8 mouse cellular contexts compared by ENCODE assay signal in genomic region chr6:29735336-29735688, GRCm38 (mm10). TPM values are rescaled to one million over a fixed set of nuclear protein-coding genes. Genes with fewer than 3 reads are reported as not detected.
A peak's percentile ranks its signal among the peaks of the same experiment; 100 is the strongest.
DNase-seq lines count a peak whose midpoint lies in the region; ATAC-seq and TF ChIP-seq lines count a peak whose summit lies in the region.

Gene Smo (plus strand): TSS chr6:29735503.

- WGBS in limb, embryonic 11.5 days = 0% methylated on average over 26 of the region's 30 CpGs
- 0% methylated on average over 23 of the region's 30 CpGs for WGBS in midbrain, embryonic 12.5 days

- intact Hi-C loops in gastrocnemius, postnatal 36 days (cut with DNase I) = no loop called here

- DNase-seq in frontal cortex, postnatal 25 days (ENCODE audit: low spot score in 2 of 2) = no peak
- peak; percentile 53 to 56 for DNase-seq in gastrocnemius, postnatal 36 days
- DNase-seq in induced T-regulatory cell, adult 2 months (ENCODE audit: low read depth) = peak; percentile 49
- peak; percentile 95 for DNase-seq in limb, embryonic 11.5 days (ENCODE audit: low spot score)
- DNase-seq in thymus, adult 18-20 months = peak; percentile 64 to 71

- H3K36me3 ChIP-seq in limb, embryonic 11.5 days (ENCODE audit: control insufficient read depth, insufficient read depth, low read length) = peaks cover 6% of the 10 kb centered on the region; the same call in 1 of the 2 replicates
- peaks cover 11% of the 10 kb centered on the region for H3K36me3 ChIP-seq in midbrain, embryonic 12.5 days

- H3K4me1 ChIP-seq in cortical plate, adult 2 months (ENCODE audit: control insufficient read depth, insufficient read depth, low read length) = no peaks in the 10 kb centered on the region
- peaks cover 10% of the 10 kb centered on the region for H3K4me1 ChIP-seq in limb, embryonic 11.5 days (ENCODE audit: control insufficient read depth, insufficient read depth, low read length)
- peaks cover 18% of the 10 kb centered on the region for H3K4me1 ChIP-seq in midbrain, embryonic 12.5 days

- H3K27ac ChIP-seq in cortical plate, adult 2 months (ENCODE audit: insufficient read depth, low read length) = no peak within 1 kb of the TSS
- H3K27ac ChIP-seq in limb, embryonic 11.5 days (replicated peaks; ENCODE audit: low read depth, low read length) = peak within 1 kb of the TSS; percentile 98
- H3K27ac ChIP-seq in midbrain, embryonic 12.5 days (replicated peaks) = peak within 1 kb of the TSS; percentile 90

- no peak for TF ChIP-seq POLR2A in cortical plate, adult 2 months (IDR thresholded peaks at IDR 0.05; ENCODE audit: extremely low read depth, insufficient read depth, low read length)

- H3K27me3 ChIP-seq in limb, embryonic 11.5 days (ENCODE audit: control insufficient read depth, insufficient read depth, low read length) = no peaks in the 10 kb centered on the region
- no peaks in the 10 kb centered on the region for H3K27me3 ChIP-seq in midbrain, embryonic 12.5 days

- peak within 1 kb of the TSS; percentile 87 for H3K4me2 ChIP-seq in limb, embryonic 11.5 days (ENCODE audit: low read depth, severe bottlenecking)
- H3K4me2 ChIP-seq in midbrain, embryonic 12.5 days (replicated peaks) = peak within 1 kb of the TSS; percentile 67

- peak within 1 kb of the TSS; percentile 43 for H3K4me3 ChIP-seq in cortical plate, adult 2 months (ENCODE audit: insufficient read depth, low read length)
- H3K4me3 ChIP-seq in limb, embryonic 11.5 days (ENCODE audit: low read depth, low read length) = peak within 1 kb of the TSS; percentile 98
- H3K4me3 ChIP-seq in midbrain, embryonic 12.5 days = peak within 1 kb of the TSS; percentile 63

- H3K9ac ChIP-seq in limb, embryonic 11.5 days (ENCODE audit: low read length) = peak within 1 kb of the TSS; percentile 100
- peak within 1 kb of the TSS; percentile 91 for H3K9ac ChIP-seq in midbrain, embryonic 12.5 days (replicated peaks)

- peak; percentile 74 for ATAC-seq in frontal cortex, adult (ENCODE audit: low TSS enrichment)
- ATAC-seq in limb, embryonic 11.5 days (ENCODE audit: insufficient number of reproducible peaks, low FRiP score, low TSS enrichment, low read depth) = peak; percentile 97
- peak; percentile 97 for ATAC-seq in midbrain, embryonic 12.5 days (ENCODE audit: low FRiP score, low read depth)

- H3K9me3 ChIP-seq in limb, embryonic 11.5 days (ENCODE audit: control insufficient read depth, low read length) = no peaks in the 10 kb centered on the region
- no peaks in the 10 kb centered on the region for H3K9me3 ChIP-seq in midbrain, embryonic 12.5 days

- TF ChIP-seq CTCF in cortical plate, adult 2 months (IDR thresholded peaks at IDR 0.05; ENCODE audit: extremely low read depth, insufficient read depth, low read length) = no peak

RNA-seq across cellular contexts. Expression of gene Smo, which starts in this region (rescaled TPM):
- 8.3 and 9.6 TPM in 2 replicates for polyA plus RNA-seq in cortical plate, adult 2 months (2012; rRNA removed)
- total RNA-seq in gastrocnemius, postnatal 36 days (2021) = 1 to 10 TPM; 4.4 to 4.5 TPM
- 67.5 and 78.9 TPM in 2 replicates for polyA plus RNA-seq in limb, embryonic 11.5 days (2014; fragmentation: Nextera tagmentation; extraction: Ambion mirVana)
- 46.3 and 48.8 TPM in 2 replicates for polyA plus RNA-seq in midbrain, embryonic 12.5 days (2016; fragmentation: Nextera tagmentation; extraction: Ambion mirVana)

Comparison
In these comparisons a context has a peak if more than half of its experiments do, and no peak if none do; other contexts are left out.
1. DNase-seq: peak in gastrocnemius, postnatal 36 days (2 of 2), induced T-regulatory cell, adult 2 months (single experiment), limb, embryonic 11.5 days (single experiment) and thymus, adult 18-20 months (2 of 2); none in frontal cortex, postnatal 25 days (0 of 2).
2. H3K4me3 ChIP-seq: peak in every context shown above with its lines; median percentile 98 in limb, embryonic 11.5 days; 63 in midbrain, embryonic 12.5 days; 43 in cortical plate, adult 2 months.
3. Peak in every context shown above with its lines, with median percentiles within 50 percentile points of each other: ATAC-seq.